Mouse (Mus musculus) right cerebral cortex, postnatal 10 days (tissue): ENCODE measurements around the gene 2010106E10Rik.
A peak's percentile ranks its signal among the peaks of the same experiment; 100 is the strongest.

Experiments used
- DNase-seq, 2 experiments: peaks; one replicate each; pipeline ENCODE4 v3.0.0; 2021; ENCODE audit warnings: low spot score in 2 of 2

The 2010106E10Rik gene

DNA sequence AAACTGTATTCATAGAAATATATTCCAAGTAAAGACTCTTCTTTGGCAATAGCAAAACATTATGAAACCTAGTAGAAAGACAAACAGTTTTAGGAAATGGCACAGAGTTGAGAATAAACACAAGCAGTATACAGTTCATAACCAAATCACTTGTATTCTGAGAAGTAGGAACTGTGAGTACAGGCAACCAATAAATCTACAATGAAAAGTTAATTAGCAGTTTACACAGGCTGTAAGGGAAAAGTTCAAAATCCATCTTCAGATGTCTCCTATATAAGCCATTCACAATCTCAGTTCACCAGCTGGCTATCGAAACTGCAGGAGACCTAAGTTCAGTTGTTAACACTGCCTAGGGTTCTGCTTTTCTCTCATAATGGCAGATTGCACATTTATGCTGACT lies at the start of gene 2010106E10Rik:
TSS of gene 2010106E10Rik (plus strand) at position 301 of the 400 bp plus-strand sequence.
- no peak for DNase-seq

DNA sequence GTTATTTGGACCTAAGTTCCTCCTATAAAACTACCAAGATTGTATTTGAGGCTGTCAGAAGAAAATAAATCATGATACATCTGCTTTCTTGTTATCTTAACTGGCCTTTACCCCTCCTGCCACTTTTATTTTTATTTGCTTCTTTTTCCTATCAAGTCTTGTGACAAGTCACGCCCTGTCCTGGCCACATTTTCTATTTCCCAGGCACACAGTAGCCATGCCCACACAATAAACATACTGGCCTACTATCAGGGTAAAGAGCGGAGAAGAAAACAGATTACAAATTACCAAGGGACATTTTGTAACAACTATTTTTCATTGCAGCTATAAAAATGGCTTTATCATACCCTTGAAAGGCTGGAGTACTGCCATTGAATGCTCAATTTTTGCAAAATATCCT lies 10.6 kb downstream of the 2010106E10Rik start:
- no peak for DNase-seq

DNA sequence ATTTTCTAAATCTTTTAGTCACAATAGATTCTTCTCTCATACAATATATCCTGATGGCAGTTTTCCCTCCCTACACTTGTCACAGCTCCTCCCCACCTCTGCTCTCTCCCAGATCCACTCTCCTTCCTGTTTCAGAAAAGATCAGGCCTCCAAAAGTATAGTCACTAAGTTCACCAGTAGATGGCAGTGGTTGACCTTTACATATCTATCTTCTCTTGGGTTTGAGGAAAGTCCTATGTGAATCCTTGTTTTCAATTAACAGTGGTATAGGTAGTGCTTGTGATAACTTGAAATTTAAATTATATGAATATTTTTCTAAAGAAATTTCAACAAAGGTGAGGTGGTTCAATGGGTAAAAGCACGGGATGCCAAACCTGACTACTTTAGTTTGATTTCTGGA lies 29.7 kb downstream of the 2010106E10Rik start:
- no peak for DNase-seq

DNA sequence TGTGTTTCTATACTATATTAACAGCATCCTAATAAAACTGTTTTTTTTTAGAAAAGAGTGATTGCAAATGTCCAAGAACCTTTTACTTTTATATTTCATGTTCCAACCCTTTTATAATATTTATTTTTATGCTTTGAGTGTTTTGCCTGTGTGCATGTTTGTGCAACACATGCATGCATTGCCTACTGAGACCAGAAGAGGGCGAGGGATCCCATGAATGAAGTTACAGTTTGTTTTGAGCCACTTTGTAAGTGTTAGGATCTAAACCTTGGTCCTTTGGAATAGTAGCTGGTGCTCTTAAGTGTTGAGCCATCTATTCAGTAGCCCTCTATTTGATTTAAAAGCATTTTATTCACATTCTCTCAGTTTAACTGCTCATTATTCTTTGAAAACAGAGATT lies 48.0 kb downstream of the 2010106E10Rik start:
- no peak for DNase-seq

- no peak for DNase-seq
Observed at GRCm38 (mm10) chrX:112567716-112568115, 72.6 kb downstream of the 2010106E10Rik start.

- peak; percentile 82 to 88 for DNase-seq
Observed at GRCm38 (mm10) chrX:112600511-112601305, 105.6 kb downstream of the 2010106E10Rik start, which contains the start of gene Zfp711. TSS of gene Zfp711 (plus strand) at chrX:112600526.

- DNase-seq = peak; percentile 39 to 46
Observed at GRCm38 (mm10) chrX:112601306-112602120, 106.4 kb downstream of the 2010106E10Rik start.
